Mouse (Mus musculus): ENCODE data around the gene Slc35f5. TPM values are rescaled to one million over a fixed set of nuclear protein-coding genes. Genes with fewer than 3 reads are reported as not detected.

Slc35f5 gene
- polyA plus RNA-seq, 1 experiment from 2014 or later: 49.9 TPM

Other genes starting within 250 kb of the Slc35f5 start
- gene Actr3, start 124.9 kb upstream of the Slc35f5 start, polyA plus RNA-seq (2015; fragmentation: Nextera tagmentation; extraction: Ambion mirVana): 231 and 241 TPM in 2 replicates
- gene Gpr39, start 116.4 kb downstream of the Slc35f5 start, polyA plus RNA-seq (2015; fragmentation: Nextera tagmentation; extraction: Ambion mirVana): 0.11 and 0.20 TPM in 2 replicates